Mouse (Mus musculus) heart, embryonic 15.5 days (tissue): ENCODE measurements around the gene Gzmc. TPM values are rescaled to one million over a fixed set of nuclear protein-coding genes. Genes with fewer than 3 reads are reported as not detected.
"Not testable (repeated sequence)": the region's sequence is repeated elsewhere in the genome, so short reads cannot be mapped to it uniquely, and the experiment has no call there.

Experiments used
- ATAC-seq: fragments of 200-750 bp; cut with Nextera tagmentation; replicated peaks from 2 replicates; pipeline ENCODE4 v1.8.0; 2017; ENCODE audit warnings: low read depth, moderate TSS enrichment; ENCODE audit not compliant: insufficient number of reproducible peaks, insufficient read depth, low FRiP score
- H3K27ac ChIP-seq: fragments of 300-500 bp; sonication (generic); 2 replicates; pipeline ENCODE4 v1.5.1; 2015; ENCODE audit warnings: mild to moderate bottlenecking, inconsistent platforms
- H3K27me3 ChIP-seq: fragments of 300-500 bp; sonication (generic); 2 replicates; pipeline ENCODE4 v1.6.1; 2015; ENCODE audit warnings: inconsistent platforms
- H3K36me3 ChIP-seq: fragments of 300-500 bp; sonication (generic); 2 replicates; pipeline ENCODE4 v1.6.1; 2015; ENCODE audit warnings: mild to moderate bottlenecking, inconsistent platforms
- H3K4me1 ChIP-seq: fragments of 300-500 bp; sonication (generic); replicated peaks from 2 replicates; pipeline ENCODE4 v1.6.1; 2015; ENCODE audit warnings: inconsistent platforms
- H3K4me2 ChIP-seq: fragments of 300-500 bp; sonication (generic); 2 replicates; pipeline ENCODE4 v1.6.1; 2015; ENCODE audit warnings: inconsistent platforms, mild to moderate bottlenecking, moderate library complexity
- H3K4me3 ChIP-seq: fragments of 300-500 bp; sonication (generic); 2 replicates; pipeline ENCODE4 v1.5.1; 2015; ENCODE audit warnings: mild to moderate bottlenecking, inconsistent platforms
- H3K9ac ChIP-seq: fragments of 300-500 bp; sonication (generic); 2 replicates; pipeline ENCODE4 v1.6.1; 2015; ENCODE audit warnings: mild to moderate bottlenecking, inconsistent platforms
- H3K9me3 ChIP-seq: fragments of 300-500 bp; sonication (generic); replicated peaks from 2 replicates; pipeline ENCODE4 v1.6.1; 2016; ENCODE audit warnings: inconsistent platforms
- WGBS: fragments of 180-500 bp; shearing (Covaris S2); methylation state at CpG from one replicate; pipeline ENCODE4 v1.1.7; 2015; ENCODE audit warnings: mixed read lengths; 5-methylcytosine and 5-hydroxymethylcytosine counted together
- polyA plus RNA-seq: library from polyadenylated mRNA; unstranded; fragments of >200 nt; fragmentation: Nextera tagmentation; extraction: Ambion mirVana; gene quantifications from 2 replicates; pipeline ENCODE4 v1.2.1, GENCODE M21; 2015

Gene Gzmc
- not detected in 2 replicates for polyA plus RNA-seq

- Histone ChIP-seq H3K4me2 (no peak within 1 kb of the TSS), H3K27me3 (no peaks in the 10 kb centered on the region), H3K9me3 (no peaks in the 10 kb centered on the region), H3K9ac (no peak within 1 kb of the TSS), H3K36me3 (no peaks in the 10 kb centered on the region), H3K4me1 (no peaks in the 10 kb centered on the region), H3K4me3 (no peak within 1 kb of the TSS), H3K27ac (no peak within 1 kb of the TSS)
- no peak for ATAC-seq
- 56% methylated on average over 2 of the region's 2 CpGs for WGBS
These were observed at the start of gene Gzmc for GRCm38 (mm10) chr14:56234556-56234955. Gene Gzmc (minus strand): TSS chr14:56234656.

- H3K4me3 ChIP-seq, result no peak overlapping the region
- ATAC-seq, result no peak
- H3K4me2 ChIP-seq, result no peak overlapping the region
- H3K36me3 ChIP-seq, result no peaks in the 10 kb centered on the region
- no peaks in the 10 kb centered on the region for H3K9me3 ChIP-seq
- no peaks in the 10 kb centered on the region for H3K27me3 ChIP-seq
- 89% methylated on average over 1 of the region's 1 CpGs for WGBS
- no peak overlapping the region for H3K27ac ChIP-seq
- no peak overlapping the region for H3K9ac ChIP-seq
- no peaks in the 10 kb centered on the region for H3K4me1 ChIP-seq
These were observed 49.4 kb upstream of the Gzmc start for GRCm38 (mm10) chr14:56283816-56284215.

- Histone ChIP-seq H3K4me1 (no peaks in the 10 kb centered on the region), H3K4me2 (no peak overlapping the region), H3K4me3 (no peak overlapping the region), H3K27me3 (no peaks in the 10 kb centered on the region), H3K9ac (no peak overlapping the region), H3K27ac (no peak overlapping the region), H3K9me3 (no peaks in the 10 kb centered on the region), H3K36me3 (no peaks in the 10 kb centered on the region)
- ATAC-seq, result no peak
- WGBS, result 41% methylated on average over 5 of the region's 5 CpGs
These were observed 46.6 kb upstream of the Gzmc start for GRCm38 (mm10) chr14:56281090-56281489.

- ATAC-seq, result not testable (repeated sequence)
- WGBS, result 34% methylated on average over 7 of the region's 7 CpGs
These were observed 44.2 kb upstream of the Gzmc start for GRCm38 (mm10) chr14:56278691-56279090.

GRCm38 (mm10) chr14:56276096-56276495 is 41.6 kb upstream of the Gzmc start:
- not testable (repeated sequence) for H3K4me3 ChIP-seq, H3K9me3 ChIP-seq, H3K36me3 ChIP-seq, ATAC-seq, H3K27me3 ChIP-seq, H3K27ac ChIP-seq, H3K4me1 ChIP-seq, H3K9ac ChIP-seq, H3K4me2 ChIP-seq
- 63% methylated on average over 7 of the region's 7 CpGs for WGBS

More at GRCm38 (mm10) chr14:56278691-56279090, 44.2 kb upstream of the Gzmc start:
- not testable (repeated sequence) for H3K4me2 ChIP-seq, H3K27me3 ChIP-seq, H3K9me3 ChIP-seq, H3K4me1 ChIP-seq, H3K9ac ChIP-seq, H3K27ac ChIP-seq, H3K4me3 ChIP-seq, H3K36me3 ChIP-seq

GRCm38 (mm10) chr14:56266109-56266508 is 31.7 kb upstream of the Gzmc start:
- Histone ChIP-seq H3K4me2 (no peak overlapping the region), H3K27me3 (no peaks in the 10 kb centered on the region), H3K9ac (no peak overlapping the region), H3K36me3 (no peaks in the 10 kb centered on the region), H3K9me3 (no peaks in the 10 kb centered on the region), H3K4me3 (no peak overlapping the region), H3K27ac (no peak overlapping the region), H3K4me1 (no peaks in the 10 kb centered on the region)
- no peak for ATAC-seq
- WGBS, result 74% methylated on average over 1 of the region's 1 CpGs

GRCm38 (mm10) chr14:56262153-56262552 is 27.7 kb upstream of the Gzmc start, which contains the start of gene Gzmb:
Gene Gzmb (minus strand): TSS chr14:56262260.
- H3K9me3 ChIP-seq, result no peaks in the 10 kb centered on the region
- no peak within 1 kb of the TSS for H3K4me3 ChIP-seq
- no peak within 1 kb of the TSS for H3K9ac ChIP-seq
- no peaks in the 10 kb centered on the region for H3K36me3 ChIP-seq
- no peak within 1 kb of the TSS for H3K27ac ChIP-seq
- ATAC-seq, result no peak
- H3K4me2 ChIP-seq, result no peak within 1 kb of the TSS
- H3K4me1 ChIP-seq, result no peaks in the 10 kb centered on the region
- no peaks in the 10 kb centered on the region for H3K27me3 ChIP-seq
- 68% methylated on average over 5 of the region's 5 CpGs for WGBS

- no peaks in the 10 kb centered on the region for H3K9me3 ChIP-seq
- no peak overlapping the region for H3K27ac ChIP-seq
- no peak overlapping the region for H3K4me2 ChIP-seq
- no peak overlapping the region for H3K9ac ChIP-seq
- no peaks in the 10 kb centered on the region for H3K4me1 ChIP-seq
- no peak for ATAC-seq
- H3K36me3 ChIP-seq, result no peaks in the 10 kb centered on the region
- H3K27me3 ChIP-seq, result no peaks in the 10 kb centered on the region
- H3K4me3 ChIP-seq, result no peak overlapping the region
These were observed 6.0 kb upstream of the Gzmc start for GRCm38 (mm10) chr14:56240409-56240808.

- WGBS, result 80% methylated on average over 4 of the region's 4 CpGs
- ATAC-seq, result no peak
- H3K36me3 ChIP-seq, result no peaks in the 10 kb centered on the region
- no peak within 1 kb of the TSS for H3K4me2 ChIP-seq
- no peaks in the 10 kb centered on the region for H3K4me1 ChIP-seq
- no peak within 1 kb of the TSS for H3K27ac ChIP-seq
- no peak within 1 kb of the TSS for H3K4me3 ChIP-seq
- no peaks in the 10 kb centered on the region for H3K27me3 ChIP-seq
- H3K9ac ChIP-seq, result no peak within 1 kb of the TSS
- no peaks in the 10 kb centered on the region for H3K9me3 ChIP-seq
These were observed 23.1 kb downstream of the Gzmc start, which contains the start of gene Gzmf for GRCm38 (mm10) chr14:56211317-56211716. Gene Gzmf (minus strand): TSS chr14:56211417.

- Histone ChIP-seq H3K4me1 (no peaks in the 10 kb centered on the region), H3K36me3 (no peaks in the 10 kb centered on the region), H3K4me2 (no peak overlapping the region), H3K27ac (no peak overlapping the region), H3K9ac (no peak overlapping the region), H3K27me3 (no peaks in the 10 kb centered on the region), H3K9me3 (no peaks in the 10 kb centered on the region), H3K4me3 (no peak overlapping the region)
- 95% methylated on average over 1 of the region's 1 CpGs for WGBS
- no peak for ATAC-seq
These were observed 28.8 kb downstream of the Gzmc start for GRCm38 (mm10) chr14:56205613-56206012.

GRCm38 (mm10) chr14:56205021-56205420 is 29.4 kb downstream of the Gzmc start:
- not testable (repeated sequence) for H3K27ac ChIP-seq, H3K9ac ChIP-seq, H3K9me3 ChIP-seq, H3K4me1 ChIP-seq, H3K4me2 ChIP-seq, H3K27me3 ChIP-seq, ATAC-seq, H3K36me3 ChIP-seq, H3K4me3 ChIP-seq
- 27% methylated on average over 5 of the region's 5 CpGs for WGBS

GRCm38 (mm10) chr14:56203975-56204374 is 30.5 kb downstream of the Gzmc start:
- Histone ChIP-seq H3K36me3 (no peaks in the 10 kb centered on the region), H3K27me3 (no peaks in the 10 kb centered on the region), H3K9me3 (no peaks in the 10 kb centered on the region), H3K9ac (no peak overlapping the region), H3K27ac (no peak overlapping the region), H3K4me1 (no peaks in the 10 kb centered on the region), H3K4me3 (no peak overlapping the region), H3K4me2 (no peak overlapping the region)
- WGBS, result 7% methylated on average over 2 of the region's 2 CpGs
- no peak for ATAC-seq
